Mouse (Mus musculus) forebrain, embryonic 11.5 days (tissue): ENCODE results near the gene Samd14. TPM values are rescaled to one million over a fixed set of nuclear protein-coding genes. Genes with fewer than 3 reads are reported as not detected.

Source experiments
- ATAC-seq: fragments of 200-750 bp; cut with Nextera tagmentation; replicated peaks from 2 replicates; pipeline ENCODE4 v1.8.0; 2017; ENCODE audit warnings: moderate TSS enrichment; ENCODE audit not compliant: low FRiP score
- DNase-seq: peaks from one replicate; pipeline ENCODE4 v3.0.0-alpha.2; 2017; ENCODE audit warnings: low spot score
- H3K27ac ChIP-seq: fragments of 300-500 bp; sonication (generic); 2 replicates; pipeline ENCODE4 v1.5.1; 2014; ENCODE audit warnings: low read depth, low read length
- H3K27me3 ChIP-seq: fragments of 300-500 bp; sonication (generic); 2 replicates; pipeline ENCODE4 v1.6.1; 2014; ENCODE audit warnings: mild to moderate bottlenecking, low read length, mixed read lengths; ENCODE audit not compliant: control insufficient read depth, insufficient read depth
- H3K36me3 ChIP-seq: fragments of 300-500 bp; sonication (generic); 2 replicates; pipeline ENCODE4 v1.6.1; 2014; ENCODE audit warnings: mild to moderate bottlenecking, low read length, moderate library complexity, mixed read lengths; ENCODE audit not compliant: control insufficient read depth, insufficient read depth
- H3K4me1 ChIP-seq: fragments of 300-500 bp; sonication (generic); replicated peaks from 2 replicates; pipeline ENCODE4 v1.6.1; 2014; ENCODE audit warnings: low read length, mixed read lengths; ENCODE audit not compliant: control insufficient read depth, insufficient read depth
- H3K4me2 ChIP-seq: fragments of 300-500 bp; sonication (generic); 2 replicates; pipeline ENCODE4 v1.6.1; 2014; ENCODE audit warnings: low read depth, mild to moderate bottlenecking, low read length, moderate library complexity, mixed read lengths; ENCODE audit not compliant: severe bottlenecking
- H3K4me3 ChIP-seq: fragments of 300-500 bp; sonication (generic); 2 replicates; pipeline ENCODE4 v1.5.1; 2014; ENCODE audit warnings: low read depth, low read length
- H3K9ac ChIP-seq: fragments of 300-500 bp; sonication (generic); 2 replicates; pipeline ENCODE4 v1.6.1; 2014; ENCODE audit warnings: low read length
- H3K9me3 ChIP-seq: fragments of 300-500 bp; sonication (generic); 2 replicates; pipeline ENCODE4 v1.6.1; 2016; ENCODE audit warnings: low read length, mixed read lengths; ENCODE audit not compliant: control insufficient read depth
- WGBS: fragments of 180-500 bp; shearing (Covaris S2); extraction: QIAGEN DNeasy Blood & Tissue Kit; methylation state at CpG from one replicate; pipeline ENCODE4 v1.1.7; 2014; 5-methylcytosine and 5-hydroxymethylcytosine counted together
- polyA plus RNA-seq: library from polyadenylated mRNA; unstranded; fragments of >200 nt; fragmentation: Nextera tagmentation; extraction: Ambion mirVana; gene quantifications from 2 replicates; pipeline ENCODE4 v1.2.1, GENCODE M21; 2014

Gene Samd14
- polyA plus RNA-seq, 1 experiment from 2014 or later = 56.8 TPM

DNA sequence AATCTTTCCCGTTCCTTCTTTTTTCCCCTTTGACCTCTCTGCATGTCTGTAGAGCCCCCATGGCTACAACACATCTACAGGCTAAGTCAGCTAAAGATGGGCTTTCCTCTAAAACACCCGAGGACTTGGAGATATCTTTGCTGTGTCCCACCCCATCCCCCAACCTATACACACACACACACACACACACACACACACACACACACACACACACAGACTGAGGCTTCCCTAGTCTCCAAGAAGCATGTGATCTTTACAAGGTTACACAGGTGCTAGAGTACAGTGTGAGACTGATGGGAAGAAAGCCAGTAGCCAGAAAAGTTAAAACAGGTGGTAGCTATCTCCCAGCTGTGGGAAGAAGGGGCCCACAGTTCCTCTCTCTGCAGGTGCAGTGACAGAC is 23.2 kb upstream of the Samd14 start:
- no peak for ATAC-seq
- Histone ChIP-seq H3K36me3 (no peaks in the 10 kb centered on the region), H3K4me2 (no peak overlapping the region), H3K27ac (no peak overlapping the region), H3K9me3 (no peaks in the 10 kb centered on the region), H3K4me1 (peaks cover 11% of the 10 kb centered on the region), H3K27me3 (no peaks in the 10 kb centered on the region), H3K4me3 (no peak overlapping the region), H3K9ac (no peak overlapping the region)
- DNase-seq = no peak
- 63% methylated on average over 2 of the region's 2 CpGs for WGBS

- Histone ChIP-seq H3K27ac (no peak overlapping the region), H3K4me2 (no peak overlapping the region), H3K4me3 (no peak overlapping the region), H3K9me3 (no peaks in the 10 kb centered on the region), H3K4me1 (peaks cover 11% of the 10 kb centered on the region), H3K9ac (no peak overlapping the region), H3K27me3 (no peaks in the 10 kb centered on the region), H3K36me3 (no peaks in the 10 kb centered on the region)
- no peak for ATAC-seq
- DNase-seq = no peak
- WGBS = 43% methylated on average over 6 of the region's 6 CpGs
Measured at GRCm38 (mm10) chr11:94987341-94987740, 22.3 kb upstream of the Samd14 start.

DNA sequence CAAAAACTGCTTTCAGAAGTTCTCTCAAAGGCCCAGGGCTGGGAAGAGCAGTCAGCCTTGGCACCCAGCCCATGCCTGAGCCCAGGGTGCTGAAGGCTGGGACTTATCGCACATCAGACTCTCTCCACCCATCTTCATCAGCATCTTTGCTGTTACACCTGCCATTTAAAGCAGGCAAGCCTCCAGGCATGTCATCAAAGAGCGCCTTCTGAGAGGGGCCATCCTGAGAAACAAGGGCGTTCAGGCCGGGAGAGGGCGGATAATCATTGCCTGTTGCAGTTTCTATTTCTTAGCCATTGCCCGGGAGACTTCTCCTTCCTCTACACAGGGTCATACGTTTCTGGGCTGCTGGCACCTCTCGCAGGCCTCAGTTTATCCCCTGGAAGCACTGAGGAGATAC is 21.8 kb upstream of the Samd14 start:
- Histone ChIP-seq H3K27me3 (no peaks in the 10 kb centered on the region), H3K4me3 (no peak overlapping the region), H3K9me3 (no peaks in the 10 kb centered on the region), H3K27ac (no peak overlapping the region), H3K4me1 (peaks cover 13% of the 10 kb centered on the region), H3K36me3 (no peaks in the 10 kb centered on the region), H3K9ac (no peak overlapping the region), H3K4me2 (no peak overlapping the region)
- DNase-seq (no peak), ATAC-seq (no peak)
- WGBS = 83% methylated on average over 8 of the region's 8 CpGs

DNA sequence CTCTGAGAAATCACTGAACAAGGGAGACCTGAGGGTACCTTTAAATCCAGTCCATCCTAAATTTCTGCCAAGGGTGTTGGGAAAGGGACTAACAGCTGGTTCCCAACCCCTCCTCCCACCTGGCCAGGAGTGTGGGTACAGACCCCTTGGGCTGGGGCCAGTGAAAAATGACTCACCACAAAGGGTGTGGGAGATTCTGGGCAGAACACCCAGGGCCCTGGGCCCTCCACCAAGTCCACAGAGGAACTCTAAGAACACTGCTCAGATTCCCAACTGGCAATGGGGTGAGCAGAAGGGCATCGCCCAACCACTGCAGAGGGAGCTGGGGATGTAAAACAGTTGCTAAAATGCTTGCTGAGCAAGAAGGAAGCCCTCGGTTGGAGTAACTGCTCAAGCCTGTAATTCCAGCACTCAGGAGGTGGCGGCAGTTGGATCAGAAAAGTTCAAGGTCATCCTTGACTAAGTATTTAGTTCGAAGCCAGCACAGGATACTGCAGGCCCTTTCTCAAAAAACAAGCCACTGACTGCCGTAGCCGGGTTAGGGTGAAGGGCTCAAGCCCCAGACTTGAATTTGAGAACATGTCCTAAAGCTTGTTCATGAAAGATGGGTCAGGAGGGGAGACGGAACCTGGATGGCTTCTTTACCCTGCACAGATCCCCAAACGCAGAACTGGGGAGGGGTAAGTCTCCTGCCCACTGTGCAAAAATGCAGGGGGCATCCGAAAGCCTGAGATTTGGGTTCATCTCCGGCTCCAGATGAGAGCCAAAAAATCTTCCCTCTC is 20.7 kb upstream of the Samd14 start:
- Histone ChIP-seq H3K9ac (peak overlapping the region; percentile 83), H3K27ac (peak overlapping the region; percentile 85), H3K4me1 (peaks cover 20% of the 10 kb centered on the region), H3K27me3 (no peaks in the 10 kb centered on the region), H3K36me3 (no peaks in the 10 kb centered on the region), H3K4me3 (peak overlapping the region; percentile 49), H3K9me3 (no peaks in the 10 kb centered on the region), H3K4me2 (peak overlapping the region; percentile 61)
- WGBS = 22% methylated on average over 10 of the region's 10 CpGs
- ATAC-seq (no peak), DNase-seq (peak; percentile 54)

GRCm38 (mm10) chr11:94989562-94990017 is 20.1 kb upstream of the Samd14 start:
- H3K4me2 ChIP-seq = peak overlapping the region; percentile 61
- no peaks in the 10 kb centered on the region for H3K36me3 ChIP-seq
- H3K27ac ChIP-seq = peak overlapping the region; percentile 85
- peak overlapping the region; percentile 49 for H3K4me3 ChIP-seq
- H3K9ac ChIP-seq = peak overlapping the region; percentile 83
- H3K4me1 ChIP-seq = peaks cover 20% of the 10 kb centered on the region
- WGBS = under 1% methylated on average over 12 of the region's 12 CpGs
- H3K9me3 ChIP-seq = no peaks in the 10 kb centered on the region
- no peaks in the 10 kb centered on the region for H3K27me3 ChIP-seq
- DNase-seq (peak; percentile 89), ATAC-seq (peak; percentile 70)

DNA sequence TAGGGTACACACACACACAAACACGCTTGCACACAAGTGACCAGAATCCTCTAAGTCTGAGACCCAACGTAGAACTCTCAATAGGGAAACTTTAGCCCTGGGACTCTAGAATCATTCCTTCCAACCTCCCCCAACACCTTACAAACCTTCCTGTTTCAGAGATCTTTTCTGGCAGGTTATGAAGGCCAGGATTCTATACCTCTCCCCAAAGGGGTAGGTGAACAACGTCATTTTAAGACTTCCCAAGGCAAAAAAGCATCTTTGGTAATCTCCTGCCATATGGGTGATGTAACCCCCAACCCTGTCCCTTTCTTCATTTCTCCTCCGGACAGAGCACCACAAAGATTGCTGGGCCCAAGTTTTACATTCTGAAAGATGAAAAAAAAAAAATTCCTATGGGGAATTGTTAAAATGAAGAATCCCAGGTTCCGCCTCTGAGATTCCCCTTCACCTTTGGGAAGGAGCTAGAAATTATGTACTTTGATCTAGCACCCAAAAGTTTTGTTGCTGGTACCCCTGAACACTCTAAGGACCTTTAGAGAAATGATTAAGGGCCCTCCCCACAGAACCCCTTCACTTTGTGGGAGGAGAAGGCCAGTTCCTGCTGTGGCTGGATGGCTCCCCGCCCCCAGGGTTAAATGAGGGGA is 19.5 kb upstream of the Samd14 start:
- Histone ChIP-seq H3K9me3 (no peaks in the 10 kb centered on the region), H3K4me1 (peaks cover 24% of the 10 kb centered on the region), H3K27ac (peak overlapping the region; percentile 37; the same call in 1 of the 2 replicates), H3K4me2 (peak overlapping the region; percentile 99; the same call in 1 of the 2 replicates), H3K4me3 (peak overlapping the region; percentile 89), H3K9ac (peak overlapping the region; percentile 94), H3K27me3 (no peaks in the 10 kb centered on the region), H3K36me3 (no peaks in the 10 kb centered on the region)
- DNase-seq (no peak), ATAC-seq (no peak)
- whole genome bisulfite sequencing = 45% methylated on average over 6 of the region's 6 CpGs

GRCm38 (mm10) chr11:94990749-94991577 is 18.7 kb upstream of the Samd14 start, which contains the start of gene Ppp1r9b:
Ppp1r9b (plus strand) TSS chr11:94991035.
- Histone ChIP-seq H3K9ac (peak within 1 kb of the TSS; percentile 94), H3K4me2 (peak within 1 kb of the TSS; percentile 99), H3K27ac (peak within 1 kb of the TSS; percentile 81), H3K4me1 (peaks cover 28% of the 10 kb centered on the region), H3K36me3 (no peaks in the 10 kb centered on the region; the same call in 1 of the 2 replicates), H3K27me3 (no peaks in the 10 kb centered on the region), H3K9me3 (no peaks in the 10 kb centered on the region), H3K4me3 (peak within 1 kb of the TSS; percentile 89)
- ATAC-seq (peak; percentile 89), DNase-seq (peak; percentile 97)
- under 1% methylated on average over 60 of the region's 69 CpGs for WGBS
